Mouse (Mus musculus) R1 (cell line): Measurements from ENCODE around the gene Stra6.

ENCODE experiments used
- DNase-seq: peaks from one replicate; pipeline ENCODE4 v3.0.0-alpha.2; 2018; ENCODE audit warnings: low read depth, low spot score

Gene Stra6

DNA sequence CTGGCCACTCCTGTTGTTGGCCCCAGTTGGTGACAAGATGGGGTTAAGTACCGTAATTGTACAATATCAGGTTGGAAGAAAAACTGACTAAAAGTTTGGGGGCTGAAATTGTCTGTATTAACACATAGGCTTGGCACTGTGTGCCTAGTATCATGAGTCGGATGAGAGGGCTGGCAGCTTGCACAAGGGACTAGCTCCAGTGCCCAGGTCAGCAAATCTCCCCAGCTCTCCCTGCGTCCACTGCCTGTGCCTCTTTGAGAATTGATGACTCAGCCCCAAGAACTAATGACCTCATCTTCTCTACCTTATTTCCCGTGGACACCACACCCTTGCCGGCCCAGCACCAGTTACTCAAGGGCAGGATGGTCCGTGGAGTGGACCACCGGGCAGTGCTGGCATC is 13.7 kb upstream of the Stra6 start:
- no peak for DNase-seq

DNA sequence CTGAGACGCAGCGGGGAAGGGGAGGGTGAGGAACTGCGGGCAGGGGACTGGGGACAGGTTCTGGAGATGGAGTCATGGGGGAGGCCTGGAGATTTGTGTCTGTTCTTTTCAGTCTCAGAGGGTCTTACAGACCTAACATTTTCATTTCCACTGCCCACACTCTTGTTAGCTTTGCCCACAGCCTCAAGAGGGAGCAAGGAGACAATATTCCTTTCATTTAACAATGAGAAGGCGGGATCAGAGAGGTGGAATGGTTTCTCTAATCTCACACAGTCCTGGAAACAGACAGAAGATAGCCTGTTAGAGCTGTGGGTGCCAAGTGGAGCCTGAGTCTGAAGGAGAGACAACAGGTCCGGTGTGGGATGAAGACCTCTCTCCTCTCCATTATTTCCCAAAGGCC is 11.7 kb upstream of the Stra6 start:
- DNase-seq: peak; percentile 21

DNA sequence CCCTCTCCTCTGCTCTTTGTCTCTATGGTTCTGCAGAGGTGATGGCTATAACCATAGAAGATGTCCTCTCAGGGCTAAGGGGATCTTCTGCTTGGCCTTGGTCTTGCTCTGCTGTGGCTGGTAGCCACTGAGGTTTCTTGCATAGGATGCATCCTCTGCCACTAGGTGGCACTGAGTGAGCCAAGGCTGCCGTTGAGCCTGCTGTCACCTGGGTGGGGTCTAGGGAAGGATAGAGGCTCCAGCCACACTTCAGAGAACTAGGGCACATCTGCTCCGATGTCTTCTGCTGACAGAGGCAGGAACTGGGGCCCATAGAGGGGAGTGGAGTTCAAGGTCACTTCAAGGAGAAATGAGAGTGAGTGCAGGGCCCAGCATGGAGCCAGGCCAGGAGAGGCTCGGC is 10.5 kb upstream of the Stra6 start:
- peak; percentile 87 for DNase-seq

DNA sequence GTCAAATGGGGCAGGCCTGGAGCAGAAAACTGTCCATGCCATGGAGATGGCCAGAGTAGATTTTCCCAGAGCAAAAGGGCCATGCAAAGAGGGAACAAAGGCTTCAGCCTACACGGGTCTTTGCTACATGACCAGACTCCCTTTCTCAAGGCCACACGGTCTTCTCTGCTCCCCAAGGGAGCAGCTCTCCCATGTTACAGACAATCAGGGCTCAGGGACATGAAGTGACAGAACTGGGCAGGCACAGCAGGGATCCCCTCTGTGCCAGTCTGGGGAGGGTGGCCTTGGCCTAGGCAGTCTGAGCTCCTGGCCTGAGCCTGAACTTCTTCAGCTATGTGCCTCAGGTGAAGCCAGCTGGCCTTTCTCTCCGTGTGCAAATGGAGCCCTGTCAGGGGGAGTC is 10.0 kb upstream of the Stra6 start:
- DNase-seq: no peak

DNA sequence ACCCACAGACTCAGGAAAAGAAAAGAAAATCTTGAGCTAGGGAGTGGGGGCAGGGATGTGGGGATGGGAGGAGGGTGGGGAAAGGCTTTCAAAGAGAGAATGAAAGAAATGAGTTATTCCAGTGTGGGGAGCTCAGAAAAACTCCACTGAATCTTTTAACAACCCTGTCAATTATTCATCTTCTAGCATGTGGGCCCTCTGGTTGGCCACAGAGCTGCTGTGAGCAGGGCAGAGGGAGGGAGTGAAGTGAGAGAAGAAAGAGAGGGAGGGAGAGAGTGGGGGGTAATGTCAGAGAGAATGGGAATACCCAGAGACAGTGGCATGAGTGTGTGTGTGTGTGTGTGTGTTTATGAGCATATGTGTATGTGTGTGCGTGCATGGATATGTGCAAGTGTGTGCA is 9.6 kb upstream of the Stra6 start:
- no peak for DNase-seq

DNA sequence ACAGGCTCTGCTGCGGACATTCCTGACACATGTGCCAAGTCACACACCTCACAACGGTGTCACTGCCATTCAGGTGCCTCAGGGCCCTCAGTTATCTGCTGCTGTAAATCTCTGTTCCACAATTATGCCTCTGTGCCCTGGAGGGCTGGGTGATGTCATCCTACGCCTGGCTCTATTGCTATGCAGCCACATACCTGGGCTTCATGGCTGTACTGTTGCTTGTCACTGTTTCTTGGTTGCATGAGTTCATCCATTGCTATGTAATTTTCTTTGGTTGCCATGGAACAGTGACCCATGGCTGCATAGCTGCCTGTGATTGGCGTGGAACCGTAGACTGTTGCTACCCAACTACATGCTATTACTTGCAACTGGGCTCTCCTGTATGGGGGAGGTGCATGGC is 7.9 kb upstream of the Stra6 start:
- DNase-seq: no peak

DNA sequence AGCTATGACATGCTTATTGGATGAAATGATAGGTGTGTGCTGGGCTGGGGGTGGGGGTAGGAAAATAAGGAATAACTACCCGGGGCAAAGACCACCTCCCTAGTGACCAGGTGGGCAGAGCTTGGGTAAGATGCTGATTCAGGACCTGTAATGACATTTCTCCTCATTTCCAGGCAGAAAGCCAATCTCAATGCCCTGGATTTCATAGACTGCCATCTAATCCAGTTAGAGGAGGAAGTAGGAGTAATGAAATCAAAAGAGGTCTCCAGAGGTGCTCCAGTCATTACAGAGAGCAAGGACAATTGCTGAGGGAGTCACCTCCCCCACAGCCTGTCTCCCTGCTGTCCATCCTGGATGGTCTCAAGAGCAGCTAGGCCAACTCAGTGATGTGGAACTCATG is 3.7 kb upstream of the Stra6 start:
- DNase-seq: no peak

DNA sequence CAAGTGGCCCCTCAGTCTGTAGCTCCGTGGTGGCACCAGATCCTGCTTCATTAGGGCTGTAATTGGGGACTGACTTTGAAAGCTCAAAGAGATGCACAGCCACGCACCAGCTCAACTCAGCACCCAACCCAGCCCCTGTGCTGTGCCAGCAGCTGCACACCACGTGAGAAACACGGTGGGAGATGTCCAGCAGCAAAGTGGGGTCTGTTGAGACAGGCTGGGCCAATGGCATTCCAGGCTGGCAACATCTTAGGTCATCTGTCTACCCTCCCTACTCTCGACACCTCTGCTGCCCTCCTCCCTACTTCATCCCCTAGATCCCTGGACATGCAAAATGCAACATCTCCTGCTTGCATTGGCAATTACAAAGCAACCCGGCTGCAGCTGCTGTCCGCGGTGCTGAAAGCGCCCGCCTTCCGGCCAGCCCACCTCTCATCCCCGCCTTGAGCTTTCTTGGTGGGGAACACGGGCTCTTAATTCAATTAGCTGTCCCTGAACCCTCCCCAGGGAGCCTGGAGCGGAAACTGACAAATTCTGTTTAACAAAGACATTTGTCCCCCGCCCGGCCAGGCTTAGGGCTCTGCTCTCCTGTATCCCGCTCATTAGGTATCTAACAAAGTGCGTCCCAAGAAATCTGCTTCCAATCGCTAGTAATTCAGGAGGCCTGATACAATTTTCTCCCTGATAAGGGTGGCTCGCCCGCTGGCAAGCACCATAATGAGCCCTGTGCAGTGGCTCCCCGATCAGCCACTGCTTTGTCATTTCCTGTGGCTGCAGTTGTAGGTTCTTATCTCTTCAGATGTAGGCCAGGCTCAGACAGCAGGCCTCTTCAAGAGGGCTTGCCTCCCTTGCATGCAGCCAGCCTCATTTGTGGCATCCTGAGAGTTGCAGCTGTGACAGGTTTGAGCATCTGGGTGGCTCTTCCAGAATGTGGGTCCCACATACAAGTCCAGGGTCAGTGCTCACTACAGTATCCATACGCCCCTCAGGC is 2.6 kb upstream of the Stra6 start:
- peak; percentile 81 for DNase-seq

DNA sequence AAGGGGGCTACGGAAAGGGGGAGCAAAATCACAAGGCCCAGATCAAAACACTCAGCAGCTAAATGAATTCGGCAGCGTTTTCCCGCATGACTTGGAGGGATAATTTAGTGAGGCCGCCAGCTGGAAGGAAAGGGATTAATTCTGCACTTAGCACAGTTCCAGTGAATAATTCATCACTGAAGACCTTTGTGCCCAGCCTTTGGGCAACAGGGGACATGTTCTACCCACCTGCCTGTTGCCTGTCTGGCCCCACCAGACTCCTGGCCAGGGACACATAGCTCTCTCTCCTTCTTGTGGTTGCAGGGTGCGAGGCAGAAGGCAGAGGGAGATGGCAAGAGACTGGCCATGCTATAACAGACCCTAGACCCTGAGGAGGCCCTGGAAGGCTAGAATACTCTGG is 1.9 kb downstream of the Stra6 start:
- no peak for DNase-seq

DNA sequence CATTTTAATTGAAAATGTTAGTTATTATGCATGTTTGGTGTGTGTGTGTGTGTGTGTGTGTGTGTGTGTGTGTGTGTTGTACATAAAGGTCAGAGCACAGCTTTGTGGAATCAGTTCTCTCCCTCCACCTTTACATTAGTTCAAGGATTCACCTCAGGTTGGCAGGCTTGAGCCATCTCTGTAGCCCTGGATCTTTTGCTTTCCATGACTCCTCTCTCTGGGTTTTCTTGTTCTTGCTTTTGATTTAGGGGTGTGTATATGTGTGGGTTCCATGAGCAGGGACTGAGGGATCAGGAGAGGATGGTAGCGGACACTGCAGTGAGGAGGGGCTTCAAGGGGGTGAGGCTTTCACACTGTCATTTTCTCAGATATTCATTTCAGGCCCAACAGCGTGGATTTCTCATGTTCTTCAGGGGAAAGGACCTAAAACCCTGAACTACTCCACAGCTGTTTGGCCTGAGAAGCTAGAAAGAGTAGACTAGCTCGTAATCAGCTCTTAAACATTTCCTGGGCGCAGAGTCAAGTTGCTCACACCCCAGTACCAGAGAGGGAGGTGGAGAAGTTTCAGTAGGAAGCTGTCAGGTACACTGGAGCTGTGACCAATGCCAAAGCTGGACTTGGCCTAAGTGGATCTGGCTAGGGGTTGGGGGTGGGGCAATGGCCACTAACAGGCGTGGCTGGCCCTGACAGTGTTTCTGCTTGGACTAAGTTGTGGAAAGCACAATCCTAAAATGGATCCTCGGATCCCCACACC is 2.6 kb downstream of the Stra6 start:
- no peak for DNase-seq

DNA sequence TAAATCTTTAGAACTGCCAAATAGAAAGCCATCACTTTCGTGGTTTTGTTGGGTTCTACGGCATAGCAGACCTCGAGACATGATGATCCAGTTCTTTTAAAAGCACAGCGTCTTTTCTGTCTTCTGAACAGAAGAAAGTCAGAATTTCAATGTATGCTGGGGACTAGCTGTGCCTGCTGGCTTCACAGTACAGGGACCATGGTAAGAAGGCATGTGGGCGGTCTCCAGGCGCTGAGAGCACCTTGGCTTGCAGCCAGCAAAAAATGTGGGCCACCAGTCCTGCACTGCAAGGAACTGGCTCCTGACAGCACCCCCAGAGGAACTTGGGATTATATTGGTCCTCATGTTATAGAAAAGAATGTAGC is 3.1 kb downstream of the Stra6 start:
- no peak for DNase-seq

DNA sequence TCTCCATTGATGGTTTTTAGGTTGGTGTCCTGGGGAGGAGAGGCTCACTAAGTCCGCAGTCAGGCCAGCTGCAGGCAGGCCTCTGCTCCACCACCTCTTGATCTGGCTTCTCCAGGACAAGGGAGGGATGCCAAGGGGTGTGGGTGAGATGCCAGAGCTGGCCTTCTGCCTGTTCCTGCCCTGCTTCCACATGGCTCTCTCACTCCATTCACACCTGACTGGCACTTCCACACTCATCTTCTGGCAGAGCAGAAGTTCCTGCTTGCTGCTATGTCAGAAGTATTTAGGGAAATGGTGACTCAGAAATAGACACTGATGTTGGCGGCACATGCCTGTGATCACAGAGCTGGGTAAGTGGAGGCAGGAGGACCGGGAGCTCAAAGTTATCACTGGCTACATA is 4.0 kb downstream of the Stra6 start:
- no peak for DNase-seq

DNA sequence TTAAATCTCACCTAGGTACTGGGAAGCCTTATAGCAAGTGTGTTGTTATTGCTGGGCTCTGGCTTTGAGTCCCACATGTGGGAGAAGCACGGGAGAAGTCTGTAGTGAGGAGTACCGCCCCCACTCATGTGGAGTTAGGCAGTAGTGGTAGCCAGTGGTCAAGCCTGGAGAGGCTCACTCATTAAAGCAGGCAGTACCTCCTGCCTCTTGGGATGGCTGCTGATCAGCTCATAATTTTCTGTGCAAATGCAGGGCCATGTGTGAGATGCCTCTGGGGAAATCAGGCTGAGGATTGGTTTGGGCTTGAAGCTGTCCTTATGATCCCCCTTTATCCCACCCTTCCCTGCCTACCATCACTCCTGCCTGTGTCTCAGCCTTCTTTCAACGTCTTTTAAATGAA is 11.0 kb downstream of the Stra6 start:
- no peak for DNase-seq

DNA sequence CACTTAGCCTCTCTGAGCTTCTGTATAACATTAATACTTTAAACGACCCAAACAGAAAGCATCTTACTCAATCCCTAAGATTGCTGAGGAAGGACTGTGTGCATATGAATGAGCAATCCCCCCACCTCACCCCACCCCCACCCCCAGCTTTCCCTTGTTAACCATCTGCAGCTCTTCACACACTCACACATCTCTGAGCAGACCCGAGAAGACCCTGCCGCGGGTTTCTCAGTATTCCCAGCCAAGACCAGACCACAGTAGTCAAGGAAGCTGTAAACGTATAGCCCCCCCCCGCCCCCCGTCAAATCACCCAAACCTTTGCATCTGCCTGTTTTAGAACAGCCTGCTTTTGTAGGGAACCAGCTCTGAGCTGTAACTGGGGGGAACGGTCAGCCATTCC is 21.0 kb downstream of the Stra6 start:
- DNase-seq: peak; percentile 22

DNA sequence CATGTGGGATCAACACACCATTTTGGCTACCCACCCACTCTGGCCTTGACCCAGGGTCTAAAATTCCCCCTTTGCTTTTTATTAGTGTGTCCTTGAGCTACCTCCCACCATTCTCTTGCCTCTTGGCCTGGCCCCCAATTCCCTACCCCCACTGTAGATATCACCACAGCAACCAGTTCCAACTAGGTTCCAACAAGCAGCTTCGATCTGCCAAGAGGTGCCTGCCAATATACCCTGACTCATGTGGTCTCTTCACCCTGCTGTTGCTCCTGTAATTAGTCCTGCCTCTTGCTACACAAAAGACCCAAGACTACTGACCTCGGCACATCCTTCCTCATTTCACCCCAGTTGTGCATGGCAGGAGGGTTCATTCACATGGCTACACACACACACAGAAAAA is 21.5 kb downstream of the Stra6 start:
- DNase-seq: peak; percentile 74

DNA sequence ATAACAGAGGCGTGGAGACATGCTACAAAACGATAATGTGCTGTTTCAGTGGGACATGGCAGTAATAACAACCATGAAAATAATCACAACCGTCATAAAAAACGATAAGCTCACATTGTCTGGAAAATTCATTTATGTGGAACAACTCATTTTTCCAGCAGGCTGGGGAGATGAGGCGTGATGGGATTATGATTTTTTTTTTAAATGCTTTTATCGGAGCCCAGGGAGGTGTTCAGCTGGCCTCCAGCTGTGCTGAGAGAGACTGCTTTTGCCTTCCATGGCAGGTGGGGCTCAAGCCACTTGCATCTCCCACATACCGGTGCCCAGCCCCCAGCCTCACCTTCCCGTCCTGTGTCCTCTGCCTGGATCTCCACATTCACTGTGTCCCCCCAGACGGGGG is 22.6 kb downstream of the Stra6 start:
- peak; percentile 4 for DNase-seq

DNA sequence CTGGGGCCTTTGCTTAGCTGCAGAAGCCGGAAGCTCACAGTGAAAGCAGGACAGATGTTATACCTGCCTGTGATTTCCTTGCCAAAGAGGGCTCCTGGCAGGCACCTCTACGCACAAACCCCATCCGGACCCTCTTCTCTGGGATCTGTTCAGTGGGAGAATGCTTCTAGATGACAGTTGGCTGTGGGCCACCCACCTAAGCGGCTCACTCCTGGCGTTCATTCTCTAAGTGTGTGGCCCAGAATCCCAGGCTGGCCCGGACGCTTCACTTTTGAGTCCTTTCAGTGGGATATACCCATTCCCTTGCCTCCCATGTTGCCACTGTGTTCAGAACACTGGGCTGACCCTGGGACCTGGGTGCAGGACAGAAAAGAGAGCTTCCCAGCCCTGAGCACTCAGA is 23.3 kb downstream of the Stra6 start:
- DNase-seq: no peak

DNA sequence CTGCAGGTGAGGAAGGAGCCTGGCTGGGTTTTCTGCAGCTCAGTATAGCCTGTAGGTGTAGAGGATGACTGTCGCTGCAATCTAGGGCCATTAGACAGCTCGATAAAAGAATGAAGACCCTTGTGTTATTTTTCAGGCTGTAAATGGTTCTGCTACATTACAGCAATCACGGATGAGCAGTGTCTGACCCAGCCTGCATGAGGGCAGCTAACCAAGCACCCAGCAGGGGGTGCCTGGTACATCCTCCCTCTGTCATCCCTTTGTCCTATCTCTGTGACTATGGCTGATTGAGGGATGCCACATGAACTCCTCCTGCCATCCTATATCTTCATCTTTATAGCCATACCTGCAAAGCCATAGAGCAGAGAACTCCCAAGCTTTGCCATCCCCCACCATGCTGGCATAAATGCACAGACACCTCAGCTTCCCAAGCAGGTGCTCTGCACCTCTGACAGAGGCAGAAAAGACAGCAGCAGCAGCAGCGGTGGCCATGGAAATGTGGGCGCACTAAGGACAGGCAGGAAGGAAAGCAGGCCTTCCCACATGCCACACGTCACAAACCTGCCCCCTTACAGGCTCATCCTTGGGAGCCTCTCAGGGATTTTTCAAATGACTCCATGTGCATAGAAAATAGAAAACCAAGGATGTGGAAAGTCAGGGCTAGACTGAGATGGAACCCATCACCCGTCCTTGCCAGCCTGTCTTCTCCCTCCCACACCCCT is 23.9 kb downstream of the Stra6 start:
- DNase-seq: no peak

DNA sequence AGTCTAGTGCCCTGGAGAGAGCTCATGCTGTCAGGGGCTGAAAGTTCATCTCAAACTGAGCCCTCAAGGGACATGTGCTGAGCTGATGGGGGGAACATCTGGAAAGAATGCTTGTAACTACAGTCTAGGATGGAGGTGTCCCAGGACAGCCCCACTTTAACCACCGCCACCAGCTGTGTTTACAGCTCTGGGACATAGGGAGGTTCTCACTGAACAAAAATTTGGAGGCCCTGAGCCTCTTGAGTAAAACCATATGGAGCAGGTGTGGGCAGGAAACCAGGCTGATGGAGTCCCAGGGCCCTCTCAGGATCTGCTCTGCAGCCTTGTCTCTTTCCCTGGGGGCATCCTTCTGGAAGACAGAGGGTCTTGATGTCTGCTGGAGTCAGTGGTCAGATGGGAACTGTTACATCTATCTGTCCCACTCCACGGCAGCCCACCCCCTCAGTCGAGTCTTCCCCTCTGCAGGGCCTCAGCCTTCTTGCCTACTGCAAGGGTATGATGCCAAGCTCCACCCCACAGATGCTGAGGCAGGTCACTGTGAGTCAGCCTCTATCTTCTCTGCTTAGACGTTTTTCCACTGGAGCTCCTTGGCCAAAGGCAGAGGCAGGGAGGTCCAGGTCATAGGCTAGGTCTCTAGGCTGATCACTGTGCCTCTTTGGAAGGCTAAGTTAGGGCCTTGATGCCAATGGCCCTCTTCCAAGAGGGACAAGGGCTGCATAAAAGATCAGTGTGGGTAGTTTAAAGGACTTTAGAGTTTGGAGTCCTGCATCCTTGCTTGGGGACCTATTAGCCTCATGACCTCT is 28.2 kb downstream of the Stra6 start:
- DNase-seq: no peak

DNA sequence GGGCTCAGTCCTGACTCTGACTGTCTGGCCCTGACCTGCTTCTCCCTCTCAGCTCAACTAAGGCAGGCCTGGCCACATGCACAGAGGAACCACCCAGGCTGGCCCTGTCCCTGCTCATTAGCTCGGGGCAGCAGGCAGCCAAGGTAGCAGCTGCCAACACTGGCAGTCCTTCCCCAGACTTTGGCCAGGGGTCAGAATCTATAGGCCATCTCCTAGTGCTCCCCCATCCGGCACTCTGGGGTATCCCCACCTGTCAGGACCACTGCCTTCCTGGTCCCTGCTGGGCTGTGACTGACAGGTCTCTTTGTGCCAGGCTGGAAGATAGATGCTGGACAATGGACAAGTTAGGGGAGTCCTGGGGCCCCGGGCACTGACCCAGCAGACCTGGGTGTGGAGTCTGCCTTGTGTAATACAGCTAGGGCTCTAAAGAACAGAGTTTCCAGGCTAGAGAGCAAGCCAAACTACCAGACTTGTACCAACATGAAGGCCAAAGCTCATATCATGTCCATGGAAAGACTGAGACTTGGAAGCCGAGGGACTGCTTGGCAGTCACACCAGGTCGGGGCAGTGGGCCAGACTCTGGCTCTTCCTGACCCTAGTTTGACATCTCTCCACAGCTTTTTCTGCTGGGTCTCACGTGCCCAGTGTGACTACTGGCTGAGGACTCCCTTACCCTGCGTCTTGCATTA is 29.1 kb downstream of the Stra6 start:
- DNase-seq: no peak

DNA sequence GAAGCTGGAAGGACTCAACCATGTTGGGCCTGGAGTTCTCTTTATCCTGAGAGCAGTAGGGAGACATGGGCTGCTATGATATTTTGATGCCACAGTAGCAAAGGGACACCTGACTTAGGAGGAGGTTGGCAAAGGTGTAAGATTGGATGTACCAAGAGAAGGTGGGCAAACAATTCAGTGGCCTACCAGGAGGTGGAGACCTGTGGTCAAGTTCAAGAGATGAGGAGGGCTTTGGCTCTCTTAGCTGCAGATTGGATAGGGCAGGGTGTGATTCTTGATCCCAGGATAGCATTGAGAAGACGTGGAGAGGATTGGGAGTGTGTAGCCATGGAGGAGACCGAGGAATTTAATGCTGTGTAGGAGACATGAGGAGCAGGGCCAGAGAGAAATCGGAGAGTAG is 30.2 kb downstream of the Stra6 start:
- DNase-seq: no peak
